Comparison of ENCODE assay signal across 9 mouse cellular contexts in genomic region chr1:153598773-153599172, GRCm38 (mm10). TPM values are rescaled to one million over a fixed set of nuclear protein-coding genes. Genes with fewer than 3 reads are reported as not detected.
DNase-seq lines count a peak whose midpoint lies in the region; ATAC-seq lines count a peak whose summit lies in the region.
"Had no signal": no experiment of that assay in that cellular context is flagged by ENCODE, and none has a peak within 500 bp of the region (broad histone marks: within the 10 kb centered on the region; RNA-seq: fewer than 3 reads in every experiment).

No protein-coding gene starts in this region.

- peak; percentile 3 for DNase-seq in kidney, adult 9 months
- DNase-seq in kidney, adult 18-20 months: no peak
- DNase-seq in forebrain, embryonic 10.5 days (ENCODE audit: extremely low spot score, low spot score): peak; percentile 44
- peak; percentile 75 for DNase-seq in hindbrain, embryonic 11.5 days (ENCODE audit: low spot score)
- peak; percentile 71 for DNase-seq in lung, postnatal 36 days
- no peak for DNase-seq in spleen, adult 18-20 months
- DNase-seq in cerebellum, adult 9-10 months: no peak
- DNase-seq in thymus, postnatal 14 days: no peak

- H3K9ac ChIP-seq in hindbrain, embryonic 11.5 days (ENCODE audit: low read depth, low read length): no peak overlapping the region
- H3K9ac ChIP-seq: lung, embryonic 15.5 days had no signal

- no peak overlapping the region for H3K4me3 ChIP-seq in forebrain, embryonic 10.5 days
- no peak overlapping the region for H3K4me3 ChIP-seq in hindbrain, embryonic 11.5 days (ENCODE audit: low read depth, low read length)
- H3K4me3 ChIP-seq: lung, embryonic 15.5 days had no signal

- H3K27ac ChIP-seq in forebrain, embryonic 10.5 days: no peak overlapping the region
- H3K27ac ChIP-seq in hindbrain, embryonic 11.5 days (ENCODE audit: low read depth, low read length): no peak overlapping the region

- no peak overlapping the region for H3K4me2 ChIP-seq in hindbrain, embryonic 11.5 days (replicated peaks; ENCODE audit: low read depth, low read length)
- H3K4me2 ChIP-seq: lung, embryonic 15.5 days had no signal

- 33% methylated on average over 2 of the region's 2 CpGs for WGBS in forebrain, embryonic 10.5 days
- 13% methylated on average over 2 of the region's 2 CpGs for WGBS in hindbrain, embryonic 11.5 days

- H3K4me1 ChIP-seq in forebrain, embryonic 10.5 days: peaks cover 23% of the 10 kb centered on the region
- no peaks in the 10 kb centered on the region for H3K4me1 ChIP-seq in hindbrain, embryonic 11.5 days (replicated peaks; ENCODE audit: control insufficient read depth, insufficient read depth, low read length)

- H3K36me3 ChIP-seq in forebrain, embryonic 10.5 days (replicated peaks): no peaks in the 10 kb centered on the region
- no peaks in the 10 kb centered on the region for H3K36me3 ChIP-seq in hindbrain, embryonic 11.5 days (ENCODE audit: control insufficient read depth, insufficient read depth, low read length)
- H3K36me3 ChIP-seq: lung, embryonic 15.5 days had no signal

- no peaks in the 10 kb centered on the region for H3K27me3 ChIP-seq in forebrain, embryonic 10.5 days (ENCODE audit: poor library complexity, severe bottlenecking)
- H3K27me3 ChIP-seq in hindbrain, embryonic 11.5 days (ENCODE audit: control insufficient read depth, insufficient read depth, low read length): no peaks in the 10 kb centered on the region
- H3K27me3 ChIP-seq: lung, embryonic 15.5 days had no signal

- H3K9me3 ChIP-seq in forebrain, embryonic 10.5 days: no peaks in the 10 kb centered on the region
- no peaks in the 10 kb centered on the region for H3K9me3 ChIP-seq in hindbrain, embryonic 11.5 days (ENCODE audit: control insufficient read depth, low read length)
- H3K9me3 ChIP-seq: lung, embryonic 15.5 days had no signal

- peak; percentile 80 for ATAC-seq in hindbrain, embryonic 11.5 days (ENCODE audit: low FRiP score)

RNA-seq across cellular contexts. Expression of gene Npl, which starts 48.9 kb away (rescaled TPM):
- polyA plus RNA-seq in forebrain, embryonic 10.5 days (2016; fragmentation: Nextera tagmentation; extraction: Ambion mirVana): 13.3 and 13.5 TPM in 2 replicates
- 15.5 and 16.2 TPM in 2 replicates for polyA plus RNA-seq in hindbrain, embryonic 11.5 days (2014; fragmentation: Nextera tagmentation; extraction: Ambion mirVana)

RNA-seq across cellular contexts. Expression of gene Rgs8, which starts 54.1 kb away (rescaled TPM):
- 9.1 and 9.6 TPM in 2 replicates for polyA plus RNA-seq in forebrain, embryonic 10.5 days (2016; fragmentation: Nextera tagmentation; extraction: Ambion mirVana)
- polyA plus RNA-seq in hindbrain, embryonic 11.5 days (2014; fragmentation: Nextera tagmentation; extraction: Ambion mirVana): 5.8 and 7.9 TPM in 2 replicates

Comparison
In these comparisons a context has a peak if more than half of its experiments do, and no peak if none do; other contexts are left out.
1. DNase-seq: peak in kidney, adult 9 months (single experiment), forebrain, embryonic 10.5 days (single experiment), hindbrain, embryonic 11.5 days (single experiment) and lung, postnatal 36 days (single experiment); none in kidney, adult 18-20 months (single experiment), spleen, adult 18-20 months (0 of 2), cerebellum, adult 9-10 months (single experiment) and thymus, postnatal 14 days (single experiment).